Mouse (Mus musculus) embryo, embryonic 10 days (tissue): ENCODE measurements at regions not wholly inside any gene's neighbourhood (a gene's known extent, or its start where the extent isn't known, plus 50 kb on each side); places are given as distances from the start of the nearest gene placed in this dataset.

Experiments
- DNase-seq: peaks from one replicate; pipeline ENCODE4 v3.0.0-alpha.2; 2015; ENCODE audit warnings: low spot score

GRCm38 (mm10) chr5:100992365-100992764, 146.9 kb downstream of the Gpat3 start:
- DNase-seq = no peak

- peak; percentile 86 for DNase-seq
Observed at GRCm38 (mm10) chr5:100991626-100992025, 146.1 kb downstream of the Gpat3 start.

- DNase-seq = peak; percentile 17
Observed at GRCm38 (mm10) chr5:100982573-100982936, 137.0 kb downstream of the Gpat3 start.

GRCm38 (mm10) chr5:100981849-100982572, 136.5 kb downstream of the Gpat3 start:
- DNase-seq = no peak

GRCm38 (mm10) chr5:100976736-100977135, 131.2 kb downstream of the Gpat3 start:
- no peak for DNase-seq

GRCm38 (mm10) chr5:100951210-100951609, 105.7 kb downstream of the Gpat3 start:
- DNase-seq = no peak
